Mouse (Mus musculus): ENCODE results near the gene Spa17. TPM values are rescaled to one million over a fixed set of nuclear protein-coding genes. Genes with fewer than 3 reads are reported as not detected.

Spa17 gene
- total and polyA plus RNA-seq, 3 experiments: 0.46 to 2.6 TPM; not detected in 1

DNA sequence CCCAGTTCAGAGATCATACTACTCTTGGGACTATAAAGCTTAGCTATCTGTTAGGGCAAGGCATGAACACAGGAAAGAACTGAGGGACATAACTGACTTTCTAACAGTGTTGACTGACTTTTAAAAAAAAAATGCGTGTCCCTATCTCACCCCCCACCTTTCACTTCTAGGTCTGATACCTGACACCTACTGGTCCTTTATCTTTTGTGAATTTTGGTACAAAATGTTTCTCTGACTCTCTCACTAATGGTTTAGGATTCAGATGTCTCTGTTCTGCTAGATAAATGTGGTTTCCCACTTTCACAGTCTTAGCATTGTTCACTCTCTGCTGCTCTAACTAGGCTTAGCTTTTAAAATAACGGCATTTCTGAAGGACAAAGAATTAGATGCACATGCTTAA is 21.5 kb downstream of the Spa17 start (continued):
- TF ChIP-seq SIN3A (IDR thresholded peaks at IDR 0.05; ENCODE audit: low read length) (0 out of 2 replicates have a peak, but pooled peaks have one; percentile 61), HCFC1 (IDR thresholded peaks at IDR 0.05; ENCODE audit: low read depth, low read length) (no peak), MAX (IDR thresholded peaks at IDR 0.05; ENCODE audit: low read length) (0 out of 2 replicates have a peak, but pooled peaks have one; percentile 11), RCOR1 (IDR thresholded peaks at IDR 0.05; ENCODE audit: low read depth, low read length) (peak; percentile 73), ZNF384 (IDR thresholded peaks at IDR 0.05; ENCODE audit: low read depth, low read length) (peak; percentile 90), NELFE (IDR thresholded peaks at IDR 0.05; ENCODE audit: low read depth, low read length) (no peak), EP300 (IDR thresholded peaks at IDR 0.05; ENCODE audit: low read depth in 1 of 2, low read length in 2 of 2) (peak; percentile 86 to 89), BHLHE40 (IDR thresholded peaks at IDR 0.05; ENCODE audit: borderline replicate concordance, low read depth, low read length) (0 out of 2 replicates have a peak, but pooled peaks have one; percentile 7), SMC3 (IDR thresholded peaks at IDR 0.05; ENCODE audit: low read depth, low read length) (peak; percentile 12; the same call in 1 of the 2 replicates), MYC (IDR thresholded peaks at IDR 0.05; ENCODE audit: low read depth, low read length) (0 out of 2 replicates have a peak, but pooled peaks have one; percentile 8), E2F4 (IDR thresholded peaks at IDR 0.05; ENCODE audit: borderline replicate concordance, low read depth, low read length) (no peak), POLR2AphosphoS2 (IDR thresholded peaks at IDR 0.05; ENCODE audit: low read length) (no peak), KAT2A (conservative IDR thresholded peaks at IDR 0.05; ENCODE audit: low read depth, low read length) (no peak), MXI1 (IDR thresholded peaks at IDR 0.05; ENCODE audit: low read depth, low read length) (0 out of 2 replicates have a peak, but pooled peaks have one; percentile 23), USF1 (IDR thresholded peaks at IDR 0.05; ENCODE audit: low read depth, low read length) (no peak), USF2 (IDR thresholded peaks at IDR 0.05; ENCODE audit: borderline replicate concordance in 1 of 2, insufficient read depth in 1 of 2, low read depth in 1 of 2, low read length in 2 of 2) (no peak), TBP (IDR thresholded peaks at IDR 0.05; ENCODE audit: low read depth, low read length) (no peak), CHD1 (IDR thresholded peaks at IDR 0.05; ENCODE audit: low read depth, low read length) (no peak), ZMIZ1 (IDR thresholded peaks at IDR 0.05; ENCODE audit: low read depth, low read length) (no peak)

DNA sequence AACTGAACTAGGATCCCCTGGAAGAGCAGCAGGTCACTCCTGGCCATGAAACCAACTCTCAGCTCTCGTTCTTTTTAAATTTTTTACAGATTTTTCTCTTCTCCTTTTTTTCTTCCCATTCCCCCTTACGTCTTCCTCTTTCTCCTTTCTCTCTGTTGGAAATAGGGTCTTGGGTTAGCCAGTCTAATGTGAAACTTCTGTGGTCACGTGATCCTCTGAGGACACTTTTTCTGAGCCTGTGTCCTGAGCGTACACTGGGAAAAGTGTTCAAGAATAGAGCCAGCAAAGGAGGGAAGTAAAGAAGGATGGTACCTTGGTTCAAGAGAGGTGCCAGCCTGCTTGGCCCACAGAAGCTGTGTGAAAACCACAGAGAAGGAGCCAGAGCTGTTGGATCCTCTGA is 23.1 kb downstream of the Spa17 start:
- H3K9me3 ChIP-seq (replicated peaks; ENCODE audit: insufficient read depth, low read length): no peaks in the 10 kb centered on the region; the same call in 1 of the 2 replicates

More for the DNA sequence above, 23.1 kb downstream of the Spa17 start:
- no peak for DNase-seq (ENCODE audit: low read depth, low spot score)
- no peak overlapping the region for H3K4me3 ChIP-seq (ENCODE audit: control insufficient read depth in 1 of 2, insufficient read depth in 1 of 2, low read depth in 2 of 2, low read length in 2 of 2)
- TF ChIP-seq NRF1 (IDR thresholded peaks at IDR 0.05; ENCODE audit: insufficient read depth, low read depth, low read length, poor library complexity, severe bottlenecking) (no peak), BHLHE40 (IDR thresholded peaks at IDR 0.05; ENCODE audit: borderline replicate concordance, low read depth, low read length) (no peak), KAT2A (conservative IDR thresholded peaks at IDR 0.05; ENCODE audit: low read depth, low read length) (no peak), CHD2 (IDR thresholded peaks at IDR 0.05; ENCODE audit: low read length) (no peak), GABPA (IDR thresholded peaks at IDR 0.05; ENCODE audit: low read depth, low read length) (no peak), POLR2AphosphoS5 (IDR thresholded peaks at IDR 0.05; ENCODE audit: borderline replicate concordance, low read depth, low read length) (no peak), TBP (IDR thresholded peaks at IDR 0.05; ENCODE audit: low read depth, low read length) (no peak), E2F4 (IDR thresholded peaks at IDR 0.05; ENCODE audit: borderline replicate concordance, low read depth, low read length) (no peak), TAL1 (IDR thresholded peaks at IDR 0.05; ENCODE audit: low read length) (no peak), JUND (IDR thresholded peaks at IDR 0.05; ENCODE audit: low read depth, low read length) (no peak), HCFC1 (IDR thresholded peaks at IDR 0.05; ENCODE audit: low read depth, low read length) (no peak), MYB (IDR thresholded peaks at IDR 0.05; ENCODE audit: low read depth, low read length) (no peak), RCOR1 (IDR thresholded peaks at IDR 0.05; ENCODE audit: low read depth, low read length) (no peak), UBTF (IDR thresholded peaks at IDR 0.05; ENCODE audit: borderline replicate concordance, insufficient read depth, low read depth, low read length) (no peak), RAD21 (IDR thresholded peaks at IDR 0.05; ENCODE audit: low read depth, low read length) (no peak), ETS1 (IDR thresholded peaks at IDR 0.05; ENCODE audit: low read depth, low read length) (no peak), MYC (IDR thresholded peaks at IDR 0.05; ENCODE audit: low read depth, low read length) (no peak), CHD1 (IDR thresholded peaks at IDR 0.05; ENCODE audit: low read depth, low read length) (no peak), NELFE (IDR thresholded peaks at IDR 0.05; ENCODE audit: low read depth, low read length) (no peak), CTCF (IDR thresholded peaks at IDR 0.05 in 2 of 3, conservative IDR thresholded peaks at IDR 0.05 in 1 of 3; ENCODE audit: control insufficient read depth in 1 of 3, insufficient read depth in 1 of 3, low read depth in 2 of 3, low read length in 3 of 3, poor library complexity in 1 of 3, severe bottlenecking in 1 of 3) (no peak)
- H3K4me1 ChIP-seq (ENCODE audit: control insufficient read depth in 1 of 2, insufficient read depth in 2 of 2, low read length in 2 of 2): peaks cover 3 to 8% of the 10 kb centered on the region in 2 experiments; a peak in 3 of 4 replicates
- H3K79me2 ChIP-seq (ENCODE audit: control insufficient read depth, insufficient read depth, low read length, poor library complexity): no peaks in the 10 kb centered on the region
- no peaks in the 10 kb centered on the region for H3K27me3 ChIP-seq (ENCODE audit: control insufficient read depth in 1 of 2, insufficient read depth in 2 of 2, low read length in 2 of 2)
- H3K9ac ChIP-seq (ENCODE audit: control insufficient read depth, low read depth, low read length, poor library complexity, severe bottlenecking): no peak overlapping the region
- H3K36me3 ChIP-seq (ENCODE audit: control insufficient read depth in 1 of 2, insufficient read depth in 2 of 2, low read length in 2 of 2): no peaks in the 10 kb centered on the region; a peak in 1 of 4 replicates
- H3K27ac ChIP-seq (ENCODE audit: control insufficient read depth, low read depth, low read length): no peak overlapping the region
